Comparison of ENCODE assay signal across 29 mouse cellular contexts in the genomic region with DNA sequence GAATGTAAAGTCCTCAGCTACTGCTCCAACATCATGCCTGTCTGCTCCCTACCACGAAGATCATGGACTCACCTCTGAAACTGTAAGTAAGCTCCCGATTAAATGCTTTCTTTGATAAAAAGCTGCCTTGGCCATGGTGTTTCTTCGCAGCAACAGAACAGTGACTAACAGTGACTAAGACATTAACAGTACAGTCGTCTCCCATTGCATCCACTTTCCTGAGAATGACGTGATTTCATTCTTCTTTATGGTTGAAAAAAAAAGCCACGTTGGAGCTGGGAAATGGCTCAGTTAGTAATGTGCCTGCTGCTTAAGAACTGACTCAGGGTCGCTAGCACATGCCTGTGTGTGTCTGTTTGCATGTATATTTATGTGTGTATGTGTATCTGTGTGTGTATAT. TPM values are rescaled to one million over a fixed set of nuclear protein-coding genes. Genes with fewer than 3 reads are reported as not detected.
DNase-seq lines count a peak whose midpoint lies in the region; ATAC-seq and TF ChIP-seq lines count a peak whose summit lies in the region.
"Had no signal": no experiment of that assay in that cellular context is flagged by ENCODE, and none has a peak within 500 bp of the region (broad histone marks: within the 10 kb centered on the region; RNA-seq: fewer than 3 reads in every experiment).

No protein-coding gene starts in this region.

- H3K4me1 ChIP-seq in hindbrain, embryonic 13.5 days (replicated peaks): no peaks in the 10 kb centered on the region
- H3K4me1 ChIP-seq in thymus, adult 2 months (replicated peaks; ENCODE audit: control insufficient read depth, insufficient read depth, low read length): peaks cover 12% of the 10 kb centered on the region
- H3K4me1 ChIP-seq: forebrain, embryonic 13.5 days; hindbrain, embryonic 15.5 days had no signal

- peak overlapping the region; percentile 83 for H3K4me2 ChIP-seq in myocyte (ENCODE audit: low read depth)
- no peak overlapping the region for H3K4me2 ChIP-seq in hindbrain, embryonic 13.5 days
- H3K4me2 ChIP-seq: forebrain, embryonic 13.5 days; heart, embryonic 12.5 days; heart, embryonic 15.5 days; hindbrain, embryonic 15.5 days had no signal

- 86% methylated on average over 7 of the region's 7 CpGs for WGBS in hindbrain, embryonic 13.5 days
- 91% methylated on average over 7 of the region's 7 CpGs for WGBS in thymus, adult 2 months

- no peak for TF ChIP-seq CTCF in Patski (IDR thresholded peaks at IDR 0.05)
- TF ChIP-seq CTCF in thymus, adult 2 months (IDR thresholded peaks at IDR 0.05; ENCODE audit: borderline replicate concordance, control insufficient read depth, extremely low read depth, insufficient read depth, low read length, poor library complexity): no peak

- H3K9ac ChIP-seq in hindbrain, embryonic 13.5 days: no peak overlapping the region
- H3K9ac ChIP-seq: forebrain, embryonic 13.5 days; heart, embryonic 12.5 days; heart, embryonic 15.5 days; hindbrain, embryonic 15.5 days had no signal

- no peaks in the 10 kb centered on the region for H3K9me3 ChIP-seq in hindbrain, embryonic 13.5 days
- H3K9me3 ChIP-seq: forebrain, embryonic 13.5 days; heart, embryonic 12.5 days; heart, embryonic 15.5 days; hindbrain, embryonic 15.5 days had no signal

- POLR2A ChIA-PET in Patski (lab: Charles Lee): interaction anchor here (1.2 to 1.3 kb wide), 2 partner anchors 10 to 58 kb away, joined by 3 to 4 read pairs; no protein-coding TSS in a partner anchor

- DNase-seq in 3T3-L1 (ENCODE audit: low read depth, low spot score) (peak; percentile 91), MN1 (ENCODE audit: low spot score) (peak; percentile 63), Patski (ENCODE audit: low read depth, low spot score) (peak; percentile 85)
- no peak for DNase-seq in kidney, adult 11 months
- DNase-seq in thymus, adult 2 months: no peak
- DNase-seq: adrenal gland, adult 8-10 months; adrenal gland, postnatal 25 days; B cell, adult 2 months; cerebellum, adult 11-12 months; cerebellum, adult 8-10 months; cerebellum, postnatal 10 days; cerebellum, postnatal 36 days; embryo, embryonic 11 days; gastrocnemius, adult 2 months; gastrocnemius, postnatal 25 days; heart, adult 18-20 months; heart, postnatal 10 days; heart, postnatal 4 days; kidney, adult 9 months had no signal

- no peak for TF ChIP-seq POLR2A in myocyte (IDR thresholded peaks at IDR 0.05; ENCODE audit: insufficient read length, low read depth)
- TF ChIP-seq POLR2A in thymus, adult 2 months (IDR thresholded peaks at IDR 0.05; ENCODE audit: control insufficient read depth, extremely low read depth, insufficient read depth, low read length, poor library complexity): no peak

- no peak overlapping the region for H3K4me3 ChIP-seq in myocyte
- H3K4me3 ChIP-seq in hindbrain, embryonic 13.5 days: no peak overlapping the region
- H3K4me3 ChIP-seq in thymus, adult 2 months (ENCODE audit: control insufficient read depth, insufficient read depth, low read length): no peak overlapping the region
- H3K4me3 ChIP-seq: forebrain, embryonic 13.5 days; gastrocnemius, adult 2 months; heart, embryonic 12.5 days; heart, embryonic 15.5 days; hindbrain, embryonic 15.5 days had no signal

- no peak overlapping the region for H3K27ac ChIP-seq in hindbrain, embryonic 13.5 days
- H3K27ac ChIP-seq in thymus, adult 2 months (ENCODE audit: control insufficient read depth, insufficient read depth, low read length): no peak overlapping the region
- H3K27ac ChIP-seq: forebrain, embryonic 13.5 days; gastrocnemius, adult 2 months; heart, embryonic 15.5 days; hindbrain, embryonic 15.5 days had no signal

- ATAC-seq in Patski: peak; percentile 81
- no peak for ATAC-seq in hindbrain, embryonic 13.5 days (ENCODE audit: low FRiP score)
- ATAC-seq: activated CD4-positive, CD25-positive, alpha-beta regulatory T cell, adult 4 months; CD4-positive, CD25-positive, alpha-beta regulatory T cell, adult 4 months; forebrain, embryonic 13.5 days; forebrain, embryonic 16.5 days; intestine, postnatal 0 days had no signal

- no peaks in the 10 kb centered on the region for H3K79me2 ChIP-seq in myocyte (ENCODE audit: control insufficient read depth, insufficient read depth)

- no peaks in the 10 kb centered on the region for H3K27me3 ChIP-seq in Patski
- no peaks in the 10 kb centered on the region for H3K27me3 ChIP-seq in myocyte (ENCODE audit: control insufficient read depth, insufficient read depth, insufficient read length)
- no peaks in the 10 kb centered on the region for H3K27me3 ChIP-seq in hindbrain, embryonic 13.5 days
- H3K27me3 ChIP-seq in thymus, adult 2 months (ENCODE audit: control insufficient read depth, insufficient read depth, low read length): no peaks in the 10 kb centered on the region
- H3K27me3 ChIP-seq: forebrain, embryonic 13.5 days; heart, embryonic 12.5 days; heart, embryonic 15.5 days; hindbrain, embryonic 15.5 days had no signal

- no peaks in the 10 kb centered on the region for H3K36me3 ChIP-seq in myocyte (ENCODE audit: control insufficient read depth, insufficient read depth)
- no peaks in the 10 kb centered on the region for H3K36me3 ChIP-seq in hindbrain, embryonic 13.5 days
- no peaks in the 10 kb centered on the region for H3K36me3 ChIP-seq in thymus, adult 2 months (ENCODE audit: control insufficient read depth, insufficient read depth, low read length)
- H3K36me3 ChIP-seq: heart, embryonic 12.5 days; heart, embryonic 15.5 days; hindbrain, embryonic 15.5 days had no signal

- CTCF ChIA-PET in Patski (lab: Charles Lee): interaction anchor here (1.0 to 1.3 kb wide), 4 partner anchors 14 to 50 kb away, joined by 3 to 4 read pairs (median 4); a partner anchor contains a TSS

- in situ Hi-C loops in Patski (cut with MboI; ENCODE audit: low pct_unique_long_range_greater_than_20kb): no loop called here

- no peak overlapping the region for H3ac ChIP-seq in myocyte (ENCODE audit: control insufficient read depth, insufficient read length)

TF ChIP-seq in myocyte, 11 proteins besides CTCF, POLR2A, EP300 and RAD21:
- TF ChIP-seq TCF3 (IDR thresholded peaks at IDR 0.05; ENCODE audit: insufficient read length, low read depth) (no peak), CEBPB (IDR thresholded peaks at IDR 0.05; ENCODE audit: insufficient read depth, poor library complexity, severe bottlenecking) (peak; percentile 72)
TF ChIP-seq in myocyte: peak in this region for 1.

RNA-seq across cellular contexts. Expression of a gene that starts 13.5 kb away (rescaled TPM):
- polyA plus RNA-seq in Patski (2021) (64.9 TPM), myocyte (2012; fragmentation: generic; extraction: Trizol) (219 TPM)
- polyA plus RNA-seq in hindbrain, embryonic 13.5 days (2015; fragmentation: Nextera tagmentation; extraction: Ambion mirVana): 12.9 and 13.4 TPM in 2 replicates
- polyA plus RNA-seq in thymus, adult 2 months (2012; rRNA removed): 80.2 and 125 TPM in 2 replicates

RNA-seq across cellular contexts. Expression of a gene that starts 34.1 kb away (rescaled TPM):
- 58.1 TPM for polyA plus RNA-seq in Patski (2021)
- 34.3 TPM for polyA plus RNA-seq in myocyte (2012; fragmentation: generic; extraction: Trizol)
- 41.0 and 44.9 TPM in 2 replicates for polyA plus RNA-seq in hindbrain, embryonic 13.5 days (2015; fragmentation: Nextera tagmentation; extraction: Ambion mirVana)
- polyA plus RNA-seq in thymus, adult 2 months (2012; rRNA removed): 43.3 and 44.1 TPM in 2 replicates

RNA-seq across cellular contexts. Expression of a gene that starts 38.1 kb away (rescaled TPM):
- 39.5 TPM for polyA plus RNA-seq in Patski (2021)
- polyA plus RNA-seq in myocyte (2012; fragmentation: generic; extraction: Trizol): 4.6 TPM
- 0.98 and 1.0 TPM in 2 replicates for polyA plus RNA-seq in hindbrain, embryonic 13.5 days (2015; fragmentation: Nextera tagmentation; extraction: Ambion mirVana)
- 3.1 and 4.1 TPM in 2 replicates for polyA plus RNA-seq in thymus, adult 2 months (2012; rRNA removed)

Comparison
In these comparisons a context has a peak if more than half of its experiments do, and no peak if none do; other contexts are left out.
1. DNase-seq: peak in 3T3-L1 (single experiment), MN1 (single experiment) and Patski (single experiment); none in kidney, adult 11 months (single experiment) and thymus, adult 2 months (single experiment).